Mouse (Mus musculus) embryo, embryonic 9.5 days (tissue): ENCODE measurements at regions not wholly inside any gene's neighbourhood (a gene's known extent, or its start where the extent isn't known, plus 50 kb on each side); places are given as distances from the start of the nearest gene placed in this dataset.

ENCODE experiments used
- DNase-seq: peaks from one replicate; pipeline ENCODE4 v3.0.0-alpha.2; 2017; ENCODE audit errors: extremely low spot score

- no peak for DNase-seq
Measured at GRCm38 (mm10) chr6:100390258-100390910, 103.1 kb upstream of the Rybp start.

GRCm38 (mm10) chr6:100387042-100387441 lies 99.8 kb upstream of the Rybp start:
- DNase-seq: no peak

- no peak for DNase-seq
Measured at GRCm38 (mm10) chr6:100385640-100386039, 98.4 kb upstream of the Rybp start.

GRCm38 (mm10) chr6:100381046-100381445 lies 93.8 kb upstream of the Rybp start:
- no peak for DNase-seq

- DNase-seq: no peak
Measured at GRCm38 (mm10) chr6:100380536-100380935, 93.3 kb upstream of the Rybp start.

GRCm38 (mm10) chr6:100379792-100380191 lies 92.5 kb upstream of the Rybp start:
- no peak for DNase-seq

- no peak for DNase-seq
Measured at GRCm38 (mm10) chr6:100378533-100378874, 91.2 kb upstream of the Rybp start.

- no peak for DNase-seq
Measured at GRCm38 (mm10) chr6:100377828-100378532, 90.7 kb upstream of the Rybp start.

GRCm38 (mm10) chr6:100376656-100377055 lies 89.4 kb upstream of the Rybp start:
- DNase-seq: no peak

- DNase-seq: no peak
Measured at GRCm38 (mm10) chr6:100370828-100371227, 83.5 kb upstream of the Rybp start.

GRCm38 (mm10) chr6:100370358-100370757 lies 83.1 kb upstream of the Rybp start:
- no peak for DNase-seq

GRCm38 (mm10) chr6:100366231-100366630 lies 78.9 kb upstream of the Rybp start:
- DNase-seq: no peak

GRCm38 (mm10) chr6:100365791-100366190 lies 78.5 kb upstream of the Rybp start:
- no peak for DNase-seq

GRCm38 (mm10) chr6:100363683-100364082 lies 76.4 kb upstream of the Rybp start:
- DNase-seq: no peak

GRCm38 (mm10) chr6:100356617-100357399 lies 69.5 kb upstream of the Rybp start:
- no peak for DNase-seq

- DNase-seq: no peak
Measured at GRCm38 (mm10) chr6:100355858-100356257, 68.6 kb upstream of the Rybp start.

- DNase-seq: no peak
Measured at GRCm38 (mm10) chr6:100347481-100347880, 60.2 kb upstream of the Rybp start.

GRCm38 (mm10) chr6:100345073-100345472 lies 57.8 kb upstream of the Rybp start:
- DNase-seq: no peak

GRCm38 (mm10) chr6:100341305-100342290 lies 54.3 kb upstream of the Rybp start:
- DNase-seq: no peak

GRCm38 (mm10) chr6:100338291-100338690 lies 51.0 kb upstream of the Rybp start:
- DNase-seq: no peak
